Mouse (Mus musculus): ENCODE results near the gene Chchd3.

DNA sequence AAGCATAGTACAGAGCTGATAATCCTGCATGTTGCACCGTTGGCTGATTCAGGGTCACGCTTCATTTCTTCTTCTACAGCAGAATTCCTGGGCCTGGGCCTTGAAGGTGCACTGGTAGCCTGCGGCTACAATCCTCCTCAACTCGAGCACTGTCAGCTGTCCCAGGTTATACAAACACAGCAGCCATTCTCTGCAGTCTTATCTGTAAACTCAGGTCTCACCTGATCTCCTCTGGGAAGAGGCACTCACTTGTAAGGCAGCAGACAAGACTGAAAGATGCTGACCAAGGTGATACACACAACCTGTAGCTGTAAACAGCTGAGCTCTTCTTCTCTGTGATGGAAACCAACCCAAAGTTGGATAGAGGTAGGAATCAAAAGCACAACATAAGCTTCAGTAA, 5.1 kb downstream of the Chchd3 start:
- TF ChIP-seq GATA1 (IDR thresholded peaks at IDR 0.05; ENCODE audit: borderline replicate concordance, low read length) (no peak), FLI1 (IDR thresholded peaks at IDR 0.05; ENCODE audit: low read length) (no peak)

Data from megakaryocyte, embryonic 14.5 days (primary cell).